Mouse (Mus musculus) mouse trophoblast stem cell (cell line): ENCODE data around the gene Pglyrp1.

Experiments used
- in situ Hi-C, 2 experiments: fragments of 300-500 bp; cut with MseI, MboI; formaldehyde crosslinking; loops; 2 replicates in 1 of 2; 3 replicates in 1 of 2; pipeline ENCODE4 v1.15.1; 2025

Gene Pglyrp1

DNA sequence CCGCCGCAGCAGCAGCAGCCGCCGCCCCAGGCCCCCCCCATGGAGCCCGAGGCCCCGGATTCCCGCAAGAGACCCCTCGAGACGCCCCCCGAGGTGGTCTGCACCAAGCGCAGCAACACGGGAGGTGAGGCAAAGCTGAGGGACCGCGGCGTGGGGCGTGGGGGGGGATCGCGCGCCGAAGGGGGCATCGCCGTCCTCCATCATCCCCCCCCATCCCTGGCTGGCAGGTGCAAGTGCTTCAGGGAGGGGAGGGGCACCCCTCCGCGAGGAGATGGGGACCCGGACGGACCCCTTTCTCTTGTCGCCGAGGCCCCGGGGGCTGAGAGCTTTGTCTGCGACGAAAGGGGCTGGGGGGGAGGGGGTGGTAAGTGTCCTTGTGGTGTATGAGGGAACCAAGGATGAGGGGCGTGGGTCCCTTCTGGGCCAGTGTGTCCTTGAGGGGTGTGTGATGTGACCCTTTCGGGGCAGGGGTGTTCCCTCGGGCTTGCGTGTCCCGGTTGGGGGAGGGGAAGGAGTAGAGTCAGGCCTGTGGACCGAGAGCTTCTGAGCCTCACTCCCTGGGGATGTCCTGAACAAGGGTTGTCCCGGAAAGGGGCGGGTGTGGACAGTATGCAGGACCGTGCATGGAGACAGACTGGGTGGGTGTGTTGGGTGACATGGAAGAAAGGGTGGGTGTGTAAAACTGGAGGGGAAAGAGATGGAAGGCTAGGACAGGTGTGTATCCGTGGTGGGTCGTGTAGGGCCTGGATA lies 55.1 kb downstream of the Pglyrp1 start:
- in situ Hi-C loops = no loop called here

DNA sequence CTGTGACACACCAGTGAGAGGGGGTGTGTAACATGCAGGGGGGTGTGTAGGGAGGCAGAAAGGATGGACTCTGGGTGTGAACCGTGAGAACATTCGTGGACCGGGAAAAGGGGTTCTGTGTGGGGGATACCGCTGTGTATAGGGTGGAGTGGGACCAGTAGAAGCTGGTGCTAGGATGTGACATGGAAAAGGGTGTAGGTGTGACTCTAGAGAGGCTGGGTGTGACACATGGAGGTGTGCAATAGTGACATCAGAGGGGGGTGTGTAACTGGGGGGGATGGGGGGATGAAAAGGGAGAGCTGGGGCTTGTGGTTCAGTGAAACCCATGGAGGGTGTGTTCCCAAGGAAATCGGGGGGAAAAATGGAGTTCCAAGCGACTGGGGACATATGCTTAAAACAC lies 55.8 kb downstream of the Pglyrp1 start:
- in situ Hi-C loops = no loop called here

DNA sequence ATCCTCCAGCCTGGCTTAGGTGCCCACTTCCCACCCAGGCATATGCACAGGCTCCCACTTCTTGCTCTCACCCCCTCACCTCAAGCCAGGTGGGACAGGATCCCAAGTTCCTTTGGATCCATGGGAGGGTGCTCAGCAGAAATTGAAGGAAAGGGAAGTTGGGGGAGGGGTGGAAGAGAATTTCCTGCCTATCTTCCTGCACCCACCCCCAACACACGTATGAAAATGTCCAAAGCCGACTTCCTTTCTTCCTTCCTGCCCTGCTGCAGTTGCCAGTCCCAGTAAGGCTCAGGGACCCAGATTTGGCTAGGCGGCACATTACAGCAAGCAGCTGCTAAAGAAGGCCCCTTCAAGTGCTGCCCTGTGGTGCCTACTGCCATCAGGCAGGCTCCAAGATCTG lies 56.6 kb downstream of the Pglyrp1 start:
- in situ Hi-C loops = no loop called here
